Mouse (Mus musculus) urinary bladder, postnatal 4 days (tissue): ENCODE results near the gene Lif.

Experiments used
- DNase-seq, 2 experiments: peaks; one replicate each; pipeline ENCODE4 v3.0.0; 2021 to 2022; ENCODE audit warnings: low spot score in 2 of 2

The Lif gene

DNA sequence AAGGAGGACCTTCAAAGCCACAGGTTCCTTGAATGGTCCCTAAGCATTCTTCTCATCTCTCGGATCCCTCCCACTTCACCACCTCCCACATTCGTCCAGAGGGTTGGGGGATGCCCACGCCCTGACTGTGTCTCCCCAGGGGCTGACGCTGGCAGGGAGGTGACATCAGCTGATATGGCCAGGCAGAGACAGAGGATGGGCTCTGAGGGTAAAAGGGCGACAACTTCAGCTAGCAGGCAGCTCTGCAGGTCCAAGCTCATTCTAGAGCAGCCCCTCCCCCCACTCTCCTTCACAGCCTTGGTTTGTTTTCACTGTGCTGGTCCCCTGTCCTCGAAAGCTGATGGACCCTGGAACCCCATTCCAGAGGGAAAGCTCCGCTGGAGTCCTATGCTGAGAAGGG lies 41.3 kb downstream of the Lif start:
- DNase-seq, result no peak

DNA sequence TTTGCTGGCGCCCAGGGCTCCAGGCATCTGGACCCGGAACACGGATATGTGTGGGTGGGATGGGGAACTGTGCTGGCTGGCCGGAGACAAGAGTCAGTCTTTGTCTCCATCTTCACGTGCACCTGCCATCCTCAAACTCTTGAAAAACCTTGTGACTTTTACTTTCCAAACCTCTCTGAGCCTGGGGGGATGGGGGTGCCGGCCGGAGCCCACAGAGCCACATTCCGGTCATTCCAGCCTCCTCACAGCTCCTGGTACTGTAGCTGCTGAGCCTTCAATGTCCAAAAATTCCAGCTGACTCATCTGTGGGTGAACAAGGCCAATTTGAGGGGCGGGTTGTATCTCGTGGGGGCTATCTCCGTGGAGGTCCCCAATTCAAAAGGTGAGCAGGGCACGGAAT lies 41.8 kb downstream of the Lif start:
- DNase-seq, result no peak

DNA sequence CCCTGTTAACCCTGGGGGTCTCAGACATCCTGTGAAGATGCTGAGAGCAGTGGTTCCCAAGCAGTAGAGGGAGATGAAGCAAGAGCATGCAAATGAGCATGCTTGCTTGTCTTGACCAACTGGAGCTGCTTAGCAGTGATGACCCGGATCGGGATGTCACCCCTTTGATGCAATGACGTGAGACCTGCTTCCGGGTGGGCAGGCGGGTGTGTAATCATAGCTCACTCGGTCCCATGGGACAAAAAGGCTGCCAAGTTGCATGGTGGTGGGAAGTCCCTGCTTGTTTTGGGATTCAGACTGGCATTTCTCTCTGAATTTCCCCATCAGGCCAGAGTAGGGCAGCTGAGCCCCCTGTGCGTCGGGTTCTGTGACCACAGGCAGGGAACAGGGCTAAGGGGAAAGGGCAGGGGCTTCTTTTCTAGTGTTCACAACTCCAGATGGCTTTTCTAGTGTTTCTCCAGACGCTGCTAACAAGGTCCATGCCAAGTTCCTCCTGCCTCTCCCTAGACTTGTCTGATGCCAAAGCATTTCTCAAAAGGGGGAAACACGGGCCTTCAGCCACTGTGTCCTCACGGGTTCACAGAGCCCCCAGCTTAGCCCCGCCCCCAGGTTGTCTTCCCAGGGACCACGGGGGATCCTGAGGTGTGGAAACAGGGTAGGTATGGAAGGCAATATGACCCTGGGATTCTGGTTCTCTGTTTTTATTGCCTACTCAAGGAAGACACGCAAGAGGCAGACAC lies 42.5 kb downstream of the Lif start:
- DNase-seq, result no peak

DNA sequence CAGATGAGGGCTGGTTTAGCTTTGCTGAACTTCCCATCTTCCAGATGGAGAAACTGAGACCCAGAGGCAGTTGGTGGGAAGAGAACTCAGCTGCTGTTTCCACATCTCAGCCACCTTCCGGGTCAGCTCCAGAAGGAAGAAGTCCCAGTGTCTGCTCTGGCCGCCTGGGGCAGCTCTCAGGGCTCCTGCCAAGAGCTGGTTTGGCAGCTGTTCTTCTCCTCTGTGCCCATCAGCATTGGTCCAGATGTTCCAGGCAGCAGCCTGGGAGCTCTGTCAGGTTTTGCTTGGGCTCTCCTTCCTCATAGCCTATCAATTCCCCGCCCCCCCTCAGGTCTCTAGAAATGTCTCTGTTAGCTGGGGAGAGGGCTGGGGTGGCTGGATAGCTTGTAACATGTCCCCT lies 43.3 kb downstream of the Lif start:
- no peak for DNase-seq

- DNase-seq, result peak in 1 of 2 experiments; percentile 56
Measured at GRCm38 (mm10) chr11:4302363-4302913, 45.1 kb downstream of the Lif start.

DNA sequence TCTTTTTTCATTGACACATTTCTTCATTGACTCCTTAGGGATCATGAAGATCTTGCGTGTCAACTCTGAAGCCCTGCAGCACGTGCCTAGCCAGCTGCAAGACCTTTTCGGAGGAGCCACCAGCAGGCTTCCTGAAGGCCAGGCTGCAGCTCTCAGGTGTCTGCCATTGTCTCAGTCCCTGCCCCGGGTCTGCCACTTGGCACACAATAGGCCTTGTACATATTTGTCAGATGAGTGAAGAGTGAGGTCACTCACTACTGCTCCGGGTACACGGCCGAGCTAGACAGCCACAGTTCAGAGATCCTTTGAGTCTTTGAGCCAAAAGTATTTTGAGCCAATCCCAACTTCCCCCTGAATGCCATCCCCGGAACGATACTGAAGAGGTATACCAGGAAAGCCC lies 45.7 kb downstream of the Lif start:
- no peak for DNase-seq

- no peak for DNase-seq
Measured at GRCm38 (mm10) chr11:4304203-4304602, 46.8 kb downstream of the Lif start.

DNA sequence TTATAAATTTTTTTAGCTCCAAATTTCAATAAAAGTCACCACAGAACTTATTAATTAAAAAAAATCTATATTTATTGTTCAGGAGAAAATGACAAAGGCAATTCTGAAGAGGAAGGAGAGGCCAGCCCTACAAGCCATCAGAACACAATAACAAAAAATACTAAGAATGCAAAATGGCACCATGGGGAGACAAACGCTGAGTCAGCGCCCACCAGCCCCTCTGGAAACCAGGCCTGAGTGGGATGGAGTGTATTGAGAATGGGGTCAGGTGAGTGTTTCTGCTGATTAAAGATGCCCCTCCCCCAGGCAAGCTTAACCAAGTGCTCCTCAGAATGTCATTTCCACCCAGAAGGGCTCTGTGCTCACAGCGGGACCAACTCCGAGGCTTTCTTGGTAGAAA lies 47.7 kb downstream of the Lif start:
- DNase-seq, result no peak

- DNase-seq, result no peak
Measured at GRCm38 (mm10) chr11:4306086-4306485, 48.7 kb downstream of the Lif start.

DNA sequence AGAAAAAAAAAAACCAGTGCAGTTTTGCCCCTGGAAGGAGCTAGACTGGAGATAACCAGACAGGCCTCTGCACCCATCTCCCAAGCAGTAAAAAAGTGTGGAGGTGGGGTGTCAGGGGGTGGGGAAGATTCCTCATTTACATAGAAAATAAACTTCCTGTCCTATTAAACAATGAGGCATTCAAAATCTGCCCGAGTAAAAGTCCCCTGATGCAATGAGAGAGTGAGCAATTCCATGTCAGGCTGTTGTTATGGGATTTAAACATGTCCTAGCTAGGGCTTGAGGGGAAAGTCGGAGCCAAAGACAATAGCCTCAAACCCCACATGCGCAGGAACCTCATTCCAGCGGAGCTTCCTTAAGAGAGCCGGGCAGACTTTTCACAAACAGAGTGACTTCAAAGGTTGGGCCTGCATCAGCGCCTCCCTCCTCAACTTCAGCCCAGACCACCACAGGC lies 50.7 kb downstream of the Lif start:
- DNase-seq, result no peak

- peak in 1 of 2 experiments; percentile 40 for DNase-seq
Measured at GRCm38 (mm10) chr11:4308514-4309450, 51.4 kb downstream of the Lif start.

DNA sequence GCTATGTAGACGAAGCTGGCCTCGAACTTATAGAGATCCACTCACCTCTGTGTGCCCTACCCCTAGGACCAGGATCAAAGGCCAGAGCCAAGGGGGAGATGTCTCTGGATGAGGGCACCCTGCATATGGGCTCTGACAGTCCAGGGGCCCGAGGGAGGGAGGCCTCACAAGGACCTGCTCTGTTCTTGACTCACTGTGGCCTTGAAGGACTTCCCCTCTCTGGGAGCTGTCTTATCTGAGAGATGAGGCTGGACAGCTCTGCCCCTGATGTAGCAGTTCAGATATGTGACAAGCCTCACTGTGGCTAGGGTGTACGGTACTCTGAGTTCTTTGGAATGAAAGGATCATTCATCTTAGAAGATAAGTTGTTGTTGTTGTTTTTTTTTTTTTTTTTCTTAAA lies 52.3 kb downstream of the Lif start:
- no peak for DNase-seq

DNA sequence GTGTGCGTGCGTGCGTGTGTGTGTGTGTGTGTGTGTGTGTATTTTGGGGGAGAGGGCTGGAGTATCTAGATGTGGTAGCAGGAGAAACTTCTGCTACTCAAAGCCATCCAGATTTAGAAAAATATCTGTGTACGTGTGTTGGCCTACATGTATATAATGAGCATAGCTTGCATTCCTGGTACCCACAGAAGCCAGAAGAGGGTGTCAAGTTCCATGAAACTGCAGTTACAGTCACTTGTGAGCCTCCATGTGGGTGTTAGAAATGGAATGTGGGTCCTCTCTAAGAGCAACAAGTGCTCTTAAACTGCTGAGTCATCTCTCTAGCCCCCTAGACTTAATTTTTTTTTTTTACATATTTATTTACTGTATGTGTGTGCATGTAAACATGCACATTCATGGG lies 53.0 kb downstream of the Lif start:
- no peak for DNase-seq

GRCm38 (mm10) chr11:4312180-4312579 lies 54.8 kb downstream of the Lif start:
- DNase-seq, result no peak

GRCm38 (mm10) chr11:4317287-4317686 lies 59.9 kb downstream of the Lif start:
- no peak for DNase-seq

DNA sequence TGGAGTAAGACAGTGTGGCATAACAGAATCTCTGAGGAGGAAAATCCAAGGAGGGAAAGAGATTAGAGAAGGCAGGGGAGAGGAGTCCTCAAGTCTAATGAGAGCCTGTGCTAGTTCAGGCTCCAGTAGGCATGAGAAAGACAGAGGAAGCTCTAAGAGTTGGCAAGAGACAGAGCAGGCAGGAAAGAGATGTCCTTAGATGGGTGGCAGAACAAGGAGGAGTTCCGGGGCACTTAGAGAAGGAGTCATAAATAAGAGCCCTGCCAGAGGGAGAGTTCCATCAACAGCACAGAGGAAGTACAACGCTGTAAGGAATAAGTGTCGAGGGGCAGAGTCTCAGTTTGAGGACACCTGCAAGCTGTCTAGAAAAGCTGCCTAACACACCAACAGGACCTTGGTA lies 60.7 kb downstream of the Lif start:
- DNase-seq, result no peak

DNA sequence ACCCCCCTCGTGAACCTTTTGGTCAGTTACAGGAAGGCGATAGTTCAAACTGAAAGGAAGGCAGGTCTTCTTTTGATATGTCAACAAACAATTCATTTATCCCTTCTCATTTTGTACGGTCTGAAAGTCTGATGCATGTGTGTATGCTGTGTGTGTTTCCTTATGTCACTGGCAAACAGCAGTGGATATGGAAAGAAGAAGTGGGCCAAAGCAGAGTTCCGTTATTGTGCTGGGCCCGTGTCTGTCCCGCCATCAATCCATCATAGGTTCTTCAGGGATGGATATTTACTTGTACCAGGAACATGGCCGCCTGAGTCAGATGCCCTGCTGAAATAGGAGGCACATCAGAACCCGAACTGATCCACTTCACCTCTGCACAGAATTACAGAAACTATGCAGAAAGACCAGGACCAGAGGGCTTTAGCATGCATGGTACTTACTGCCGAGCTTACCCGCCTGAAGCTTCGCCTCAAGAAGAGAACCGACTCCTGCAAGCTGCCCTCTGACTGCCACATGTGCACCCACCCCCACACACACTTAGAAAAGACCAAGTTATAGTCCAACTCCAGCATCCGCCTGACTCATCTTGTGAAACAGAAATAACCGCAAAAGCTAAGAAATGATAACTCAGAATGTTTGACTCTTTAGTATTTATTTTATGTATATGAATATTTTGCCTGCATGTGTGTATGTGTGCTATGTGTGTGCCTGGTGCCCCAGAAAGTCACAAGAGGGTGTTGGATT lies 62.0 kb downstream of the Lif start:
- no peak for DNase-seq

- no peak for DNase-seq
Measured at GRCm38 (mm10) chr11:4320876-4321275, 63.5 kb downstream of the Lif start.
